Mouse (Mus musculus) kidney, adult 2 months (tissue): ENCODE results near the gene Esr1.

ENCODE experiments used
- CTCF ChIP-seq: fragments of 200-500 bp; conservative IDR thresholded peaks from 2 replicates; pipeline ENCODE4 v1.5.1; 2011; ENCODE audit warnings: low read depth, mild to moderate bottlenecking, control low read depth, low read length, moderate library complexity, mixed read lengths; ENCODE audit not compliant: insufficient read depth, insufficient read length
- POLR2A ChIP-seq: fragments of 200-500 bp; IDR thresholded peaks from one replicate; pipeline ENCODE4 v1.6.1; 2011; ENCODE audit warnings: low read depth, low read length, control low read depth

DNA sequence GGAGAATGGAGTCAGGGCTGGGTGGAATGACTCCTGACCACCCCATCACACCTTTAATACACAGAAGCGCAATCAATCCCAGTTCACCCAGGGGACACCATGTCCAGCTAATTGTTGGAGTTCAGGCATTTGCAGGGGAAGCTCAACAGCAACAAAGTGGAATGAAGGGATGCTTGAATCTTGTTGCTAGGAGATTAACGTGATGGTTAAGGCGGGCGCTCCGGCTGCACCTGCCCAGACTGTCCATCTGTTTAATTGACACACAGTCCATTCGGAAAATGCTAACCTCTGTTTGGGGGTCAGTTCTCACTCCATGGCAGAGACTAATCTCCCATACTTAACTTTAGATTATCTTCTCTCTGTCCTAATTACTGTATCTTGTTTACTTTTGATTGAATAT is 114.7 kb downstream of the Esr1 start:
- TF ChIP-seq POLR2A, result no peak
- no peak for TF ChIP-seq CTCF
